Mouse (Mus musculus): Measurements from ENCODE around the gene Lrrn2. TPM values are rescaled to one million over a fixed set of nuclear protein-coding genes. Genes with fewer than 3 reads are reported as not detected.

Gene Lrrn2
- polyA plus RNA-seq, 1 experiment from 2014 or later, result not detected

DNA sequence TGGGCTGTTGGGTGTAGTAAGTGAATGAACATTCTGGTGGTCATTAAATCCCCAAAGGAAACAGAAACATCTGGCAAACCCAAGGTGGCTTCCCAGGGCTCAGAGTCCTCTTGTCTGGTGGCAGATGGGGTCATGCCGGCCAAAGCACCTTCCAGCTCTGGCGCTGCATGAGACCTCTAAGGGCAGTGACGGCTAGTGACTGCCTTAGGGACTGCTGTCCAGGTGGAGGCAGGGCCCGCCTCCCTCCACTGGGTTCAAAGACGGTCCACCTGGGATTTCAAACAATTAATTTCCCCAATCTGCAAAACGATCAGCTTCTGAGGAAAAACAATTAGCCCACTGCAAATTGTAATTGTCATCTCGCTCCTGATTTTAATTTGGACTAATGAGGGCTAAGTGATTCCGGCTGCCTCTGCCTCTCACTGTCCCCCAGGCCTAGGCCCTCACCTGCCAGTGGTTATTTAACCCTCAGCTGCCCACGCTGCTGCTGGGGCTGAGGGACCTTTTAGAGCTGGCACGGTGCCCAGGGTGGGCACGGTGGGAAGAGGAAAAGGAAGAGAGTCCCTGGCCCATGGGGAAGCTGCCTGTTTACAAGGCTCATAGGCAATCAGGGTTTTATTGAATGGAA, 30.5 kb downstream of the Lrrn2 start:
- in situ Hi-C loops (cut with MboI; ENCODE audit: low pct_unique_long_range_greater_than_20kb), result no loop called here

DNA sequence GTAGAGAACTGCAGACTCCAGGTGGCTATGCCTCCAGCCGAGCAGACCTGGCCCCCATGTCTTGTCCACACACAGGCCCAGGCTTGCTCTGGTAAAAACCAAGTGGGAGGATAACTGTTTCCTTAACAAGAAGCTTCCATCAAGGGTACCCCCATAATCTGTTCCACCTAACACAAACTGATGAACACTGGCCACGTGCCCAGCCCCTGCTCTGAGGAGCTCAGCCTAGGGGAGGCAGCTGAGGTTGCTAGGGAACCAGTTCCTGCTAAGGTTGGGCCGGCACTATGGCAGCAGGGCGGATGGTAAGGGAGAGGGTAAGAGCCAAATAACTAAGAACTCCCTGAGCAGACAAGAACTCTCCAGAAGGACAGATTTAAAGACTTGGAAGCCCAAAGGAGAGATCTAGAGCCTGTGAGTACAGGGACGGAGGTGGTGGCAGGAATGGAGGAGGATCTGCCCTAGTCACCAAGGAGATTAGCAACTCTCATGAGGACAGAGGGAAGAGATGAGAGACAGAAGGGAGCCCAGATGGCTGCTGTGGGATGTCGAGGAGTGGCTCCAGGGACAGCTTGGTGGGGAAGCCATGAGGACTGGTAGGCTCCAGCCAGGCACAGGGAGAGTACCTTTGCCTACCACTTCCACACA, 35.9 kb downstream of the Lrrn2 start:
- ATAC-seq, result no peak
- CTCF ChIA-PET, result no interaction called here
- H3K27me3 ChIP-seq, result peaks cover 19% of the 10 kb centered on the region
- DNase-seq (ENCODE audit: low read depth, low spot score), result no peak
- POLR2A ChIA-PET, result no interaction called here
- in situ Hi-C loops (cut with MboI; ENCODE audit: low pct_unique_long_range_greater_than_20kb), result no loop called here
- TF ChIP-seq CTCF (IDR thresholded peaks at IDR 0.05), result no peak

More for the DNA sequence above, 30.5 kb downstream of the Lrrn2 start:
- TF ChIP-seq CTCF (IDR thresholded peaks at IDR 0.05), result no peak
- POLR2A ChIA-PET, result no interaction called here
- ATAC-seq, result no peak
- CTCF ChIA-PET, result no interaction called here
- peaks cover 13% of the 10 kb centered on the region for H3K27me3 ChIP-seq
- no peak for DNase-seq (ENCODE audit: low read depth, low spot score)

DNA sequence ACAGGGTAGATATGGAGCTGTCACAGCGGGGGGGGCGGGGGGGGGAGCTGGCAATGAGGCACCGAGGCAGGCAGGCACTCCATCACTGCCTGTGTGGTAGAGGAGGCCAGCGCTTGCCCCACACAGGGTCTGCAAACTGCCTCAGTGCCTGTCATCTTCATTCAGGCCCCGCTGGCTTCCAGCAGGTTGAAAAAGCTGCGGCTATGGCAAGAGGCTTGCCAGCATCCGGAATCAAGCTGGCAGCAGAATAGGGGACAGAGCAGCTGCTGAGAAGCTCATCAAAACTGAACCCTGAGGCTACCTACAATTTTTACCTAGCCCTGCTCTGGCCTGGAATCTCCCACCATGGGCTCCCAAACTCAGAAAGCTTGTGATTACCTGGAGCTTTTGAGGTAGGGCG, 37.5 kb downstream of the Lrrn2 start:
- no peak for TF ChIP-seq CTCF (IDR thresholded peaks at IDR 0.05)
- ATAC-seq (no peak), DNase-seq (ENCODE audit: low read depth, low spot score) (no peak)
- CTCF ChIA-PET, result no interaction called here
- peaks cover 14% of the 10 kb centered on the region for H3K27me3 ChIP-seq
- in situ Hi-C loops (cut with MboI; ENCODE audit: low pct_unique_long_range_greater_than_20kb), result no loop called here
- POLR2A ChIA-PET, result no interaction called here

DNA sequence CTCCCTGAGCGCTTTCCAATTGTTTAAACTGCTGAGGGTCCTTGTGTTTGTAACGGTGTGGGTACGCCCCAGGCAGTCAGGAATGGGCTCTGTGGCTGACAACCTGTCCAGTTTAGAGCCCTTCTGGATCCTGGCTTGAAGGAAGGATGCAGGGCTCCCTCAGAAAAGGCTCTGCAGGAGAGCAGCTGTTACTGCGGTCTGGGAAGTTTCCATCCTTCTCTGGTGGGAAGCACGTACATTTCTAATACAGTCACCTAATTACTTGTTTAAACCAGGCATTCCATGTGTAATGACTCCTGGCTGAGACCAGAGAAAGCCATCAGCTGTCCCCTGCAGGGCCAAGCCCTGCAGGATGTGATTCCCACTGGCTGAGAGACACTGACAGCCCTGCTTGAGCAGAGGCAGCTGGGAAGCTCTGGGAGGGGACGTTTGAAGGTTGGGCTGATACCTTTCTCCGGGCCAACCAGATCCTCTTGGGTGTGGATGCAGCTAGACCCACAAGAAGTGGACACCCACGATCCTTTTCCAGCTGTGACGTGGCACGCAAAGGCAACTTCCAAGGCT, 38.1 kb downstream of the Lrrn2 start:
- ChIA-PET CTCF (no interaction called here), POLR2A (no interaction called here)
- peaks cover 16% of the 10 kb centered on the region for H3K27me3 ChIP-seq
- DNase-seq (ENCODE audit: low read depth, low spot score), result no peak
- in situ Hi-C loops (cut with MboI; ENCODE audit: low pct_unique_long_range_greater_than_20kb), result no loop called here
- no peak for TF ChIP-seq CTCF (IDR thresholded peaks at IDR 0.05)
- no peak for ATAC-seq

DNA sequence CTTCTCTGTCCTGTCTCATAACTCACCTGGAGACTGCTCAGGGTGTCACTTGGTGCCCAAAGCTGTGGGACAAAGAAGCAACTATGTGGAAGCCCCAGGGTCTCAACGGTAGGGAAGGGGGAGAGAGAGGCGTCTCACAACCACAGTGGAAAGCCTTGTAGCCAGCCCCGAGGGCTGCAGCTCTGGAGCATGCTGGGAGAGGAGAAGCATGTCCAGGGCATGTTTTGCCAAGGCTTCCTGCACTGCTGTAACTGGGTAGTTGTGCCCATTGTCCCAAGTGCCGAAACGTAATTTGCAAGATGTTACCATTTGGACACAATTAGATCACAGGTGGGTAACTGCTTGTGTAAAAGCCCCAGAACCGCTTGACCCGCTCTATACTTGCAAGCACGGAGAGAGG, 39.2 kb downstream of the Lrrn2 start:
- POLR2A ChIA-PET, result no interaction called here
- no peak for TF ChIP-seq CTCF (IDR thresholded peaks at IDR 0.05)
- H3K27me3 ChIP-seq, result peaks cover 21% of the 10 kb centered on the region
- CTCF ChIA-PET, result no interaction called here
- in situ Hi-C loops (cut with MboI; ENCODE audit: low pct_unique_long_range_greater_than_20kb), result no loop called here
- DNase-seq (ENCODE audit: low read depth, low spot score) (no peak), ATAC-seq (no peak)

DNA sequence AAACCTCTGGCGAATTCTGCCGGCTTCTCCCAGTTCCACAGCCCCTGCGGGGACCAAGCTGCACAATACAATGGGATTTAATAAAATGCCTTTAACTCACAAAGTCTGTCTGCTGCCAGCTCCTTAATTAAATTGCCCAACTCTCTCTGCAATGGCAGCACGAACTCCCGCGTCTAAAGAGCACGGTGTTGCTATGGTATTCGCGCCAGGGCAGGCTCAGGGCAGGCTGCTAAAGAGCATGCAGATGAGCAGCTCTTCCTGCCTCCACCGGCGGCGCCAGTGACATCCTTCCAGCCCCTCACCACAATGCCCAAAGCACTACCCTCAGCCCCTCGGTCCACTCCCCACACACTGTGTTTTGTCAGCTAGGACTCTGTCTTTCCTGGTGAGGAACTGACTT, 41.0 kb downstream of the Lrrn2 start:
- no peak for TF ChIP-seq CTCF (IDR thresholded peaks at IDR 0.05)
- CTCF ChIA-PET, result no interaction called here
- no peak for DNase-seq (ENCODE audit: low read depth, low spot score)
- peaks cover 26% of the 10 kb centered on the region for H3K27me3 ChIP-seq
- in situ Hi-C loops (cut with MboI; ENCODE audit: low pct_unique_long_range_greater_than_20kb), result no loop called here
- POLR2A ChIA-PET, result no interaction called here
- no peak for ATAC-seq

DNA sequence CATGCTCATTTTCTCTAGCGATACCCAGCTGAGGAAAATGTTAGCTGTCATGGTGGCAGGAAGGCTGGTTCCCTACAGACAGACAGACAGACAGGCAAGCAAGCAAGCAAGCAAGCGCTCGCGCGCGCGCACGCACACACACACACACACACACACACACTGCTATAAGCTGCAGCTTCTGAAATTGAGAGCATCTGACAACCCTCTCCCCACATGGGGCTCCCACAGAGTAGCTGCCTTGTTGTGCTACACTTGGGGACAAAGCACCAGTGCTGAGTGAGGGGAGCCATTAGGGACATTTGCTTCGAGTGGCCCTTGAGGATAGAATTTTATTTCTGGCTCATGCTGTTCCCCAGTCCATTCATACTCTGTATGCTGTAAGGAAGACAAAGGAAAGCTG, 42.2 kb downstream of the Lrrn2 start:
- POLR2A ChIA-PET, result no interaction called here
- DNase-seq (ENCODE audit: low read depth, low spot score) (no peak), ATAC-seq (no peak)
- peaks cover 34% of the 10 kb centered on the region for H3K27me3 ChIP-seq
- CTCF ChIA-PET, result no interaction called here
- in situ Hi-C loops (cut with MboI; ENCODE audit: low pct_unique_long_range_greater_than_20kb), result no loop called here
- TF ChIP-seq CTCF (IDR thresholded peaks at IDR 0.05), result no peak

DNA sequence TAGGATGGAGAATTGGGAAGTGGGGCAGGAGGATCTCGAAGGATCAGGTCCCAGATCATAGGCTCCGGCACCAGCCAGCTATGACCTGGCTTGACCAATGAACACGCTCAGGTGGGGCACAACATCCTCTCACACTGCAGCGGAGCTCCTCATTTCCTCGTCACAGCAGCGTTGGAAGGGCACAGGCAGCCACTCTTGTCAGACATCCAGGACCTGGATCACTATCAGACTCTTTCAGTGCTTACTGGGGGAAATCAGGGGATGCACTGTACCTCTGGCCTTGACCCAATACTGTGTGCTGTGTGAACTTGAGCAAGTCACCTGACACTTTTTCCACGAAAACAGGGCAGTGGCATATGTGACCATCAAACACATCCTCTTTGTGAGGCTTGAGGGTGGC, 45.2 kb downstream of the Lrrn2 start:
- ATAC-seq, result no peak

DNA sequence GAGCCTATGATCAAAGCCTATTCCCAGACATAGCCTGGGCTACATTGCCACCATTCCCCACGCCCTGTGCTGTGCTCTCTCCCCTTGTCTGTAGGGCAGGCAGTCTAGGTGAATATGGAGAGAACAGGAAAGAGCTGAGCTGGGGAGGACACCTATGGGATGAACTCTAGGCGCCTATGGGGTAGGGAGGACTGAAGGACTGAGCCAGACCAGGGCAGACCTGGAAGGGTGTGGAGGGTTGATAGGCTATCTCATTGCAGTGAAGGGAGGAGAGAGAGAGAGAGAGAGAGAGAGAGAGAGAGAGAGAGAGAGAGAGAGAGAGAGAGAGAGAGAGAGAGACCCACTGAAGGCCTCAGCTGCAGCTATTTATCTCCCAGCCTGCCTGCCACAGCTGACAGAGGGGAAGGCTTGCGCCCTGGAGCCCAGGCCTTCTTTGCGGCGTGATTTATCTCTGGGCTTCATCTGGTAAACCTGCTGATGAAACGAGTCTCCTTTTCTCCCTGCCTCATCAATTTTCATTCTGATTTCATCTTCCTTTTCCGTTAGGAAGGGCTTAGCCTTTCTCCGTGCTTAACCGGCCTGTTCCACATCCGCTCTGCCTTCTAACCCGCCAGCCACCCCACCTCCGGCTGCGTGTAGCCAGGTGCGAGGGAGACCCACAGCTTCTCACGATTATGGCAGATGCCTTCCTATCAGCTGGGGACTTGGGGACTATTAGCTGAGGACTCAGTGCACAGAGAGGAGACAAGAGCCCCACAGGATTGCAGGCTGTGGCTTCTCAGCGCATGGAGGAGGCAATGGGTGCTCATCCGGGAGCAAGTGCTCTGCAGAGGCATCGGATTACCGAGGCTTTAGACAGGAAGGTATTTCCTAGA, 48.2 kb downstream of the Lrrn2 start:
- ATAC-seq (no peak), DNase-seq (ENCODE audit: low read depth, low spot score) (no peak)
- in situ Hi-C loops (cut with MboI; ENCODE audit: low pct_unique_long_range_greater_than_20kb), result no loop called here
- POLR2A ChIA-PET, result no interaction called here
- TF ChIP-seq CTCF (IDR thresholded peaks at IDR 0.05), result no peak
- peaks cover 40% of the 10 kb centered on the region for H3K27me3 ChIP-seq
- CTCF ChIA-PET, result no interaction called here

More for the DNA sequence above, 45.2 kb downstream of the Lrrn2 start:
- TF ChIP-seq CTCF (IDR thresholded peaks at IDR 0.05), result no peak
- ChIA-PET POLR2A (interaction anchor here (0.5 kb wide), 1 partner anchor 159 kb away, joined by 3 read pairs; no protein-coding TSS in a partner anchor), CTCF (no interaction called here)
- H3K27me3 ChIP-seq, result peaks cover 33% of the 10 kb centered on the region
- DNase-seq (ENCODE audit: low read depth, low spot score), result no peak
- in situ Hi-C loops (cut with MboI; ENCODE audit: low pct_unique_long_range_greater_than_20kb), result no loop called here

DNA sequence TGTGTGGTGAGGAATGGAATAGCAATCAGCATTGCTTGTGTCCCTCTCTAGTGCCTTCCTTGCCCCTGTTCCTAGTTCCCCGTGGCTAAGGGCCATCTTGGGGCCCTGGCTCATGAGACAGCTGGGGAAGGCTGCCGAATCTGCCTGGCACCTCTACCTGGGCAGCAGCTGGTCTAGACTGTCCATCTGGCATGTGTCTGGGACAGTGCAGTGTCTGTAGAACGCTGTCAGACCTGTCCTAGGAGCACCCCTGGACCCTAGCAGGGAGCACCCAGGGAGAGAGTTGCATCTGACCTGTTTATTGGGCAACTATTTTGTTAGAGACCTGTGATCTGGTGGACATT, 48.8 kb downstream of the Lrrn2 start:
- ChIA-PET CTCF (interaction anchor here (1.0 kb wide), 1 partner anchor 45 kb away, joined by 3 read pairs; no protein-coding TSS in a partner anchor), POLR2A (no interaction called here)
- DNase-seq (ENCODE audit: low read depth, low spot score) (no peak), ATAC-seq (no peak)
- H3K27me3 ChIP-seq, result peaks cover 39% of the 10 kb centered on the region
- TF ChIP-seq CTCF (IDR thresholded peaks at IDR 0.05), result no peak
- in situ Hi-C loops (cut with MboI; ENCODE audit: low pct_unique_long_range_greater_than_20kb), result no loop called here

DNA sequence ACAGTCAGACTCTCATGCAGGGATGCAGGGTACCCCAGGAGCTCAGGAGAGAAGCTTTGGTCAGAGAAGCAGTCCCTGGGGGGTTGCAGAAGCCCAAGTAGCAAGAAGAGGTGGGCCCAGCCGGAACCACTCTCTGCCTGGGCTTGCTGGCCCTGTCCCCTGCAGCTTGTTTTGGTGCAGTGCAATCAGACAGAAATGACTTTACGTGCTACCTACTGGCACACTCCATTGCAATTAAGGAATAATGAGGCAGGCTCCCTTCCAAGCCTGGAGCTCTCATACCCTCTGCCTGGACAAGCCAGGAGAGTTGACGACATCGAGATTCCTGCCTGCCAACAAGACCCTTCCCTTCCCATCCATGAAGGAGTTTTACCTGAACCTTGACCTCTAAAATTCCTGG, 50.2 kb downstream of the Lrrn2 start:
- no peak for DNase-seq (ENCODE audit: low read depth, low spot score)
- H3K27me3 ChIP-seq, result peaks cover 51% of the 10 kb centered on the region
- ATAC-seq, result no peak
- in situ Hi-C loops (cut with MboI; ENCODE audit: low pct_unique_long_range_greater_than_20kb), result no loop called here
- ChIA-PET POLR2A (no interaction called here), CTCF (no interaction called here)
- TF ChIP-seq CTCF (IDR thresholded peaks at IDR 0.05), result no peak

All from Patski (cell line).